Mouse (Mus musculus) forebrain, embryonic 10.5 days (tissue): ENCODE measurements around the gene Tspan9. TPM values are rescaled to one million over a fixed set of nuclear protein-coding genes. Genes with fewer than 3 reads are reported as not detected.

Experiments used
- DNase-seq: peaks from one replicate; pipeline ENCODE4 v3.0.0-alpha.2; 2017; ENCODE audit warnings: low spot score; ENCODE audit errors: extremely low spot score
- H3K27ac ChIP-seq: fragments of 300-500 bp; sonication (generic); 2 replicates; pipeline ENCODE4 v1.5.1; 2016; ENCODE audit warnings: mild to moderate bottlenecking
- H3K27me3 ChIP-seq: fragments of 300-500 bp; sonication (generic); 2 replicates; pipeline ENCODE4 v1.6.1; 2016; ENCODE audit warnings: mild to moderate bottlenecking; ENCODE audit not compliant: poor library complexity, severe bottlenecking
- H3K36me3 ChIP-seq: fragments of 300-500 bp; sonication (generic); replicated peaks from 2 replicates; pipeline ENCODE4 v1.6.1; 2016; ENCODE audit warnings: mild to moderate bottlenecking, moderate library complexity
- H3K4me1 ChIP-seq: fragments of 300-500 bp; sonication (generic); 2 replicates; pipeline ENCODE4 v1.6.1; 2016
- H3K4me3 ChIP-seq: fragments of 300-500 bp; sonication (generic); 2 replicates; pipeline ENCODE4 v1.5.1; 2016; ENCODE audit warnings: mild to moderate bottlenecking, moderate library complexity
- H3K9me3 ChIP-seq: fragments of 300-500 bp; sonication (generic); 2 replicates; pipeline ENCODE4 v1.6.1; 2016; ENCODE audit warnings: mild to moderate bottlenecking, moderate library complexity
- WGBS: fragments of 180-500 bp; shearing (Covaris S2); methylation state at CpG from one replicate; pipeline ENCODE4 v1.1.7; 2016; 5-methylcytosine and 5-hydroxymethylcytosine counted together
- microRNA-seq: library from miRNA; unstranded; fragments of <30 nt; microRNA quantifications from one replicate; pipeline ENCODE4, GENCODE M21; 2017
- polyA plus RNA-seq: library from polyadenylated mRNA; unstranded; fragments of >200 nt; fragmentation: Nextera tagmentation; extraction: Ambion mirVana; gene quantifications from 2 replicates; pipeline ENCODE4 v1.2.1, GENCODE M21; 2016

Tspan9 gene
- polyA plus RNA-seq, 1 experiment from 2014 or later, result 39.4 TPM

- H3K9me3 ChIP-seq, result no peaks in the 10 kb centered on the region
- H3K4me3 ChIP-seq, result no peak overlapping the region
- H3K36me3 ChIP-seq, result no peaks in the 10 kb centered on the region
- WGBS, result 75% methylated on average over 6 of the region's 6 CpGs
- no peak for DNase-seq
- peaks cover 22% of the 10 kb centered on the region; the same call in 1 of the 2 replicates for H3K27me3 ChIP-seq
- H3K4me1 ChIP-seq, result peaks cover 16% of the 10 kb centered on the region; the same call in 1 of the 2 replicates
- no peak overlapping the region for H3K27ac ChIP-seq
These were observed 218.6 kb downstream of the Tspan9 start for GRCm38 (mm10) chr6:127924750-127925149.

GRCm38 (mm10) chr6:127923296-127923695 lies 220.1 kb downstream of the Tspan9 start:
- H3K27ac ChIP-seq, result no peak overlapping the region
- DNase-seq, result no peak
- no peaks in the 10 kb centered on the region for H3K9me3 ChIP-seq
- H3K4me3 ChIP-seq, result no peak overlapping the region
- peaks cover 22% of the 10 kb centered on the region; the same call in 1 of the 2 replicates for H3K27me3 ChIP-seq
- H3K4me1 ChIP-seq, result peaks cover 12% of the 10 kb centered on the region; the same call in 1 of the 2 replicates
- no peaks in the 10 kb centered on the region for H3K36me3 ChIP-seq
- 91% methylated on average over 9 of the region's 9 CpGs for WGBS

GRCm38 (mm10) chr6:127921996-127922395 lies 221.4 kb downstream of the Tspan9 start:
- no peaks in the 10 kb centered on the region for H3K9me3 ChIP-seq
- WGBS, result 67% methylated on average over 9 of the region's 9 CpGs
- H3K36me3 ChIP-seq, result no peaks in the 10 kb centered on the region
- no peak overlapping the region for H3K4me3 ChIP-seq
- H3K27ac ChIP-seq, result no peak overlapping the region
- H3K4me1 ChIP-seq, result peaks cover 7% of the 10 kb centered on the region; the same call in 1 of the 2 replicates
- no peak for DNase-seq
- H3K27me3 ChIP-seq, result peaks cover 22% of the 10 kb centered on the region; the same call in 1 of the 2 replicates

GRCm38 (mm10) chr6:127920652-127921051 lies 222.7 kb downstream of the Tspan9 start:
- H3K27ac ChIP-seq, result no peak overlapping the region
- 9% methylated on average over 8 of the region's 8 CpGs for WGBS
- 0 out of 2 replicates have a peak, but pooled peaks cover 4% of the 10 kb centered on the region for H3K36me3 ChIP-seq
- H3K9me3 ChIP-seq, result no peaks in the 10 kb centered on the region; the same call in 1 of the 2 replicates
- peaks cover 19% of the 10 kb centered on the region; the same call in 1 of the 2 replicates for H3K27me3 ChIP-seq
- H3K4me3 ChIP-seq, result no peak overlapping the region
- H3K4me1 ChIP-seq, result peaks cover 3% of the 10 kb centered on the region; the same call in 1 of the 2 replicates
- DNase-seq, result peak; percentile 77

GRCm38 (mm10) chr6:127919491-127919890 lies 223.9 kb downstream of the Tspan9 start:
- Histone ChIP-seq H3K36me3 (0 out of 2 replicates have a peak, but pooled peaks cover 4% of the 10 kb centered on the region), H3K4me1 (peaks cover 3% of the 10 kb centered on the region; the same call in 1 of the 2 replicates), H3K4me3 (no peak overlapping the region), H3K27ac (no peak overlapping the region), H3K9me3 (no peaks in the 10 kb centered on the region; the same call in 1 of the 2 replicates), H3K27me3 (peaks cover 16% of the 10 kb centered on the region; the same call in 1 of the 2 replicates)
- DNase-seq, result no peak
- 86% methylated on average over 6 of the region's 6 CpGs for WGBS

GRCm38 (mm10) chr6:127917712-127918111 lies 225.7 kb downstream of the Tspan9 start:
- H3K27me3 ChIP-seq, result peaks cover 10% of the 10 kb centered on the region; the same call in 1 of the 2 replicates
- WGBS, result 77% methylated on average over 4 of the region's 4 CpGs
- no peak overlapping the region for H3K27ac ChIP-seq
- 0 out of 2 replicates have a peak, but pooled peaks cover 4% of the 10 kb centered on the region for H3K36me3 ChIP-seq
- H3K4me3 ChIP-seq, result no peak overlapping the region
- H3K4me1 ChIP-seq, result peaks cover 3% of the 10 kb centered on the region; the same call in 1 of the 2 replicates
- no peak for DNase-seq
- no peaks in the 10 kb centered on the region; the same call in 1 of the 2 replicates for H3K9me3 ChIP-seq

GRCm38 (mm10) chr6:127916993-127917392 lies 226.4 kb downstream of the Tspan9 start:
- Histone ChIP-seq H3K4me1 (peaks cover 3% of the 10 kb centered on the region; the same call in 1 of the 2 replicates), H3K36me3 (0 out of 2 replicates have a peak, but pooled peaks cover 4% of the 10 kb centered on the region), H3K9me3 (no peaks in the 10 kb centered on the region; the same call in 1 of the 2 replicates), H3K27me3 (peaks cover 5% of the 10 kb centered on the region; the same call in 1 of the 2 replicates), H3K27ac (no peak overlapping the region), H3K4me3 (no peak overlapping the region)
- no peak for DNase-seq
- 83% methylated on average over 3 of the region's 3 CpGs for WGBS

GRCm38 (mm10) chr6:127912938-127913337 lies 230.5 kb downstream of the Tspan9 start:
- Histone ChIP-seq H3K36me3 (0 out of 2 replicates have a peak, but pooled peaks cover 4% of the 10 kb centered on the region), H3K4me3 (no peak overlapping the region), H3K27me3 (no peaks in the 10 kb centered on the region), H3K4me1 (no peaks in the 10 kb centered on the region), H3K9me3 (no peaks in the 10 kb centered on the region; the same call in 1 of the 2 replicates), H3K27ac (no peak overlapping the region)
- WGBS, result 96% methylated on average over 3 of the region's 3 CpGs
- DNase-seq, result no peak

GRCm38 (mm10) chr6:127911687-127912086 lies 231.7 kb downstream of the Tspan9 start:
- DNase-seq, result no peak
- Histone ChIP-seq H3K4me3 (no peak overlapping the region), H3K9me3 (no peaks in the 10 kb centered on the region; the same call in 1 of the 2 replicates), H3K4me1 (no peaks in the 10 kb centered on the region), H3K27me3 (no peaks in the 10 kb centered on the region), H3K27ac (no peak overlapping the region), H3K36me3 (0 out of 2 replicates have a peak, but pooled peaks cover 4% of the 10 kb centered on the region)
- WGBS, result 70% methylated on average over 4 of the region's 4 CpGs

Small RNA genes lying within 50 kb of the gene (microRNA-seq; reads per million reads assigned to microRNA genes)
- gene Gm26338, result not detected

Other genes with a start within 250 kb of the Tspan9 start
- 1.4 and 2.1 TPM in 2 replicates for gene Tead4, start 157.2 kb upstream of the Tspan9 start, polyA plus RNA-seq
- gene Tulp3, start 212.3 kb upstream of the Tspan9 start, polyA plus RNA-seq, result 20.0 and 21.6 TPM in 2 replicates
- gene Rhno1, start 219.3 kb upstream of the Tspan9 start, polyA plus RNA-seq, result 192 and 194 TPM in 2 replicates
- 77.0 and 78.9 TPM in 2 replicates for gene Foxm1, start 219.4 kb upstream of the Tspan9 start, polyA plus RNA-seq
- 0.44 and 0.71 TPM in 2 replicates for gene Tex52, start 231.9 kb upstream of the Tspan9 start, polyA plus RNA-seq
- gene Gm44596, start 231.9 kb upstream of the Tspan9 start, polyA plus RNA-seq, result not detected in 2 replicates